Mouse (Mus musculus): ENCODE results near the gene Fnbp4. TPM values are rescaled to one million over a fixed set of nuclear protein-coding genes. Genes with fewer than 3 reads are reported as not detected.

Fnbp4 gene
- polyA plus RNA-seq, 1 experiment: 86.8 TPM

DNA sequence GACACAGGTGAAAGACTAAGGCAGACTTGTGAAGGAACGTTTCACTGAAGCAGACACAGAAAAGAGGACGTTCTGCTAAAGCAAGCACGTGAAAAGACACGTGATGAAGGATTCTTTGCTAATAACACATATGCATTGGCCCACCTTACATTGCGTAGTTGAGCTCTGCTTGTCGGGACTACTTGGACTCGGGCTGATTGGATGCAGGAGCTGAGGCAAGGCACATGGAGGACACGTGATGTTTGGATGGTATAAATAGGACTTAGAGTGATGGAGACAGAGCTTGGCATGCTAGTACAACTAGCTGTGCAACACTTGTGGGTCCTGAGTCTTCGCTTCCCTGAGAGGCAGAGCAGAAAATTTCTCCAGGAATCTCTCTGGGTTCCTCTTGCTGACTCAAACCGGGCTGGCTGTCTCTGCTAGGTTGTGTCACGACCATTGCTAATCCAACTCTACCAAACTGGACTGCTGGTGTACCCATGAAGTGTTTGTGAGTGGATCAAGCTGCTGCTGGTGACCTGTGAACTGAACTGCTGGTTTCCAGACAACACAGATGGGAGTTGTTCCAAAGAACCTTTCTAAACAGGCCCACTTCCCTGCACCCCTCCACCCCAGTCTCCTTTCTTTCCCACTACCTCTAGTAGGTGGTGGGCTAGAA, 80.5 kb downstream of the Fnbp4 start:
- Histone ChIP-seq H3K4me3 (replicated peaks; ENCODE audit: control insufficient read depth, low read depth, low read length) (no peak overlapping the region), H3K4me1 (ENCODE audit: control insufficient read depth, insufficient read depth, low read length) (no peaks in the 10 kb centered on the region), H3K27ac (ENCODE audit: control insufficient read depth, insufficient read depth, low read depth, low read length, poor library complexity) (no peak overlapping the region)
- 79% methylated on average over 11 of the region's 11 CpGs for WGBS
- TF ChIP-seq CTCF (IDR thresholded peaks at IDR 0.05; ENCODE audit: control insufficient read depth, insufficient read depth, low read length) (no peak), POLR2A (IDR thresholded peaks at IDR 0.05; ENCODE audit: borderline replicate concordance, control insufficient read depth, low read depth, low read length) (no peak)

DNA sequence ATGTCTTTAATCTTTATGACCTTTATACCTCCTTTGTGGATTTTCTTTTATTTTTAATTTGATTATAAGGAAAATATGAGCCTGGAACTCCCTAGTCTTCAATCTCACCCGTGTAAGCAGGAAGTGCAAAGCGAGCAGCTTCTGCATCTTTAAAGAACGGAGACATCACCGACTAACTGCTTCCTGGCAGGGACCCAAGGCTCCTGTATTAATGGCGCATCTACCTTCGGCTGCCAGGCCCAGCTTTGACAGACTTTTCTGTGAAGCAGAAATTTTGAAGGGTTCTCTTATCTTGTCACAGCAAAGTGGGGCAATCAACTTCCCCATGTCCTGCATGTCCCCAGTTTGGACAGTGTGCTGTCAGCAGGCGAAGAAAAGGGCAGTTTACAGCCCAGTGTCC, 83.6 kb downstream of the Fnbp4 start:
- TF ChIP-seq POLR2A (IDR thresholded peaks at IDR 0.05; ENCODE audit: borderline replicate concordance, control insufficient read depth, low read depth, low read length): no peak
- no peak overlapping the region for H3K4me3 ChIP-seq (replicated peaks; ENCODE audit: control insufficient read depth, low read depth, low read length)
- 33% methylated on average over 7 of the region's 7 CpGs for WGBS
- H3K27ac ChIP-seq (ENCODE audit: control insufficient read depth, insufficient read depth, low read depth, low read length, poor library complexity): no peak overlapping the region
- H3K4me1 ChIP-seq (ENCODE audit: control insufficient read depth, insufficient read depth, low read length): no peaks in the 10 kb centered on the region

Other genes starting within 250 kb of the Fnbp4 start
- gene Ptprj, start 164.7 kb upstream of the Fnbp4 start, polyA plus RNA-seq (2011; ENCODE audit: insufficient read depth, insufficient read length, low replicate concordance, missing spikeins): 16.0 and 25.1 TPM in 2 replicates
- 12.9 and 16.0 TPM in 2 replicates for gene Nup160, start 68.2 kb upstream of the Fnbp4 start, polyA plus RNA-seq (2011; ENCODE audit: insufficient read depth, insufficient read length, low replicate concordance, missing spikeins)
- gene Agbl2, start 37.4 kb downstream of the Fnbp4 start, polyA plus RNA-seq (2011; ENCODE audit: insufficient read depth, insufficient read length, low replicate concordance, missing spikeins): not detected in 2 replicates
- gene Mtch2, start 101.8 kb downstream of the Fnbp4 start, polyA plus RNA-seq (2011; ENCODE audit: insufficient read depth, insufficient read length, low replicate concordance, missing spikeins): 37.8 and 113 TPM in 2 replicates
- not detected in 2 replicates for gene C1qtnf4, start 140.5 kb downstream of the Fnbp4 start, polyA plus RNA-seq (2011; ENCODE audit: insufficient read depth, insufficient read length, low replicate concordance, missing spikeins)
- 3.9 and 8.2 TPM in 2 replicates for gene Kbtbd4, start 159.4 kb downstream of the Fnbp4 start, polyA plus RNA-seq (2011; ENCODE audit: insufficient read depth, insufficient read length, low replicate concordance, missing spikeins)
- gene Ndufs3, start 159.5 kb downstream of the Fnbp4 start, polyA plus RNA-seq (2011; ENCODE audit: insufficient read depth, insufficient read length, low replicate concordance, missing spikeins): 50.8 and 57.6 TPM in 2 replicates
- 34.8 and 39.9 TPM in 2 replicates for gene Celf1, start 195.0 kb downstream of the Fnbp4 start, polyA plus RNA-seq (2011; ENCODE audit: insufficient read depth, insufficient read length, low replicate concordance, missing spikeins)